Mouse (Mus musculus): ENCODE measurements around the gene Gm2a. TPM values are rescaled to one million over a fixed set of nuclear protein-coding genes. Genes with fewer than 3 reads are reported as not detected.
A peak's percentile ranks its signal among the peaks of the same experiment; 100 is the strongest.

Gm2a gene
- polyA plus RNA-seq, 1 experiment: 5.8 TPM

DNA sequence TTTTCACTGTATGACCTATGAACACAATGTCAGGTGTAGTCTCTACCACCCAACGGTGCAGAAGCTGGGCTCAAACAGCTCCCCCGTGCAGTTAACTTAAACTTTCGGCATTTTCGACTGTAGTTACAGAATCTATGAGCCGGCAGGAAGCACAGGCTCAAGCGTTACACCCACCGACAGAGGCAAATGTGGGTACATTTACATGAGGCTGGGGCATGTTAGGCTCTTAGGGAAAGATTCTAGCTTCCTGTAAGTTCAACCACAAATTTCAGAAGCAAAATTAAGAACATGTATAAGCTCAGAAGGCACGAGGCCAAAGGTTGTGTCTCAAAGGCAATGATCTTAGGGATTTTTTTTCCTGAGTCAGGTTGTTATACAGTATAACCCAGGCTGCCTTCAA is 25.4 kb upstream of the Gm2a start:
- TF ChIP-seq REST (IDR thresholded peaks at IDR 0.05; ENCODE audit: insufficient read depth, insufficient read length): no peak
- no peak for TF ChIP-seq SRF (IDR thresholded peaks at IDR 0.05; ENCODE audit: control insufficient read depth, insufficient read length, low read depth)
- H3K36me3 ChIP-seq (ENCODE audit: control insufficient read depth, insufficient read depth): no peaks in the 10 kb centered on the region
- no peaks in the 10 kb centered on the region for H3K27me3 ChIP-seq (ENCODE audit: control insufficient read depth, insufficient read depth, insufficient read length)
- H3K79me2 ChIP-seq (ENCODE audit: control insufficient read depth, insufficient read depth): no peaks in the 10 kb centered on the region
- no peak overlapping the region for H3K4me2 ChIP-seq (ENCODE audit: low read depth)
- H3ac ChIP-seq (ENCODE audit: control insufficient read depth, insufficient read length): no peak overlapping the region
- no peak overlapping the region for H3K4me3 ChIP-seq

DNA sequence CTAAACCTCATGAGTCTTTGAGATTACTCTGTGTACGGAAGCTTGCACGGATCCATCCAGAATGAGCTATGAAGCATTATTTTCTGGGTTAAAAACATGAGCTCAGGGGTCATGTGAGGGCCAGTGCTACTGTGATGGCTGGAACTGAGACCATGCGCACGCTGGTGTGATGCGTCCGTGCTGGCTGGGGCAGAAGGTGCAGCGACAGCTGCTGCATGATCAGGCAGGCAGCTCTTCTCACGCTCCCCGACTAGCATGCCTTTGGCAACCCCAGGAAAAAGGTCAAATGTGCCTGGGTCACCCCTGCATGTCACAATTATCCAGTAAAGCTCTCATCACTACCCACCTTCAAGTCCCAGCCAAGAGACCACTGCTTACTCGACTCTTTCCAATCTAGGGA is 24.7 kb upstream of the Gm2a start:
- no peaks in the 10 kb centered on the region for H3K27me3 ChIP-seq (ENCODE audit: control insufficient read depth, insufficient read depth, insufficient read length)
- no peak for TF ChIP-seq POLR2A (IDR thresholded peaks at IDR 0.05; ENCODE audit: insufficient read length, low read depth)
- no peak for TF ChIP-seq REST (IDR thresholded peaks at IDR 0.05; ENCODE audit: insufficient read depth, insufficient read length)
- TF ChIP-seq MYOG (IDR thresholded peaks at IDR 0.05; ENCODE audit: control insufficient read depth in 1 of 3, insufficient read depth in 1 of 3, insufficient read length in 2 of 3, low read depth in 2 of 3): peak in 2 of 3 experiments; percentile 53 to 55
- no peak for TF ChIP-seq SRF (IDR thresholded peaks at IDR 0.05; ENCODE audit: control insufficient read depth, insufficient read length, low read depth)
- no peak for TF ChIP-seq USF1 (IDR thresholded peaks at IDR 0.05; ENCODE audit: low read depth)
- no peak for TF ChIP-seq TCF12 (IDR thresholded peaks at IDR 0.05; ENCODE audit: insufficient read depth, poor library complexity, severe bottlenecking)
- TF ChIP-seq MAX (IDR thresholded peaks at IDR 0.05; ENCODE audit: low read depth): no peak
- peak in 2 of 3 experiments; percentile 37 to 69 for TF ChIP-seq MYOD1 (IDR thresholded peaks at IDR 0.05; ENCODE audit: control insufficient read depth in 1 of 3, insufficient read length in 2 of 3, low read depth in 2 of 3)
- TF ChIP-seq CEBPB (IDR thresholded peaks at IDR 0.05; ENCODE audit: insufficient read depth, poor library complexity, severe bottlenecking): no peak
- TF ChIP-seq TCF3 (IDR thresholded peaks at IDR 0.05; ENCODE audit: insufficient read length, low read depth): no peak
- TF ChIP-seq E2F4 (IDR thresholded peaks at IDR 0.05; ENCODE audit: insufficient read depth): no peak
- no peak for TF ChIP-seq POLR2AphosphoS2 (IDR thresholded peaks at IDR 0.05; ENCODE audit: insufficient read length, low read depth)
- no peaks in the 10 kb centered on the region for H3K79me2 ChIP-seq (ENCODE audit: control insufficient read depth, insufficient read depth)
- H3K4me2 ChIP-seq (ENCODE audit: low read depth): no peak overlapping the region
- no peak overlapping the region for H3ac ChIP-seq (ENCODE audit: control insufficient read depth, insufficient read length)
- no peak overlapping the region for H3K4me3 ChIP-seq
- H3K36me3 ChIP-seq (ENCODE audit: control insufficient read depth, insufficient read depth): no peaks in the 10 kb centered on the region

- no peaks in the 10 kb centered on the region for H3K27me3 ChIP-seq (ENCODE audit: control insufficient read depth, insufficient read depth, insufficient read length)
- no peak overlapping the region for H3ac ChIP-seq (ENCODE audit: control insufficient read depth, insufficient read length)
- H3K36me3 ChIP-seq (ENCODE audit: control insufficient read depth, insufficient read depth): no peaks in the 10 kb centered on the region
- no peaks in the 10 kb centered on the region for H3K79me2 ChIP-seq (ENCODE audit: control insufficient read depth, insufficient read depth)
- no peak overlapping the region for H3K4me2 ChIP-seq (ENCODE audit: low read depth)
- no peak overlapping the region for H3K4me3 ChIP-seq
- TF ChIP-seq MYOD1 (IDR thresholded peaks at IDR 0.05; ENCODE audit: control insufficient read depth in 1 of 3, insufficient read length in 2 of 3, low read depth in 2 of 3) (peak in 2 of 3 experiments; percentile 3 to 55), TCF3 (IDR thresholded peaks at IDR 0.05; ENCODE audit: insufficient read length, low read depth) (no peak)
Observed at GRCm38 (mm10) chr11:55075602-55076001, 22.3 kb upstream of the Gm2a start.

GRCm38 (mm10) chr11:55076234-55076633 is 21.7 kb upstream of the Gm2a start:
- no peak overlapping the region for H3K4me2 ChIP-seq (ENCODE audit: low read depth)
- TF ChIP-seq POLR2A (IDR thresholded peaks at IDR 0.05; ENCODE audit: insufficient read length, low read depth) (no peak), TCF3 (IDR thresholded peaks at IDR 0.05; ENCODE audit: insufficient read length, low read depth) (no peak), E2F4 (IDR thresholded peaks at IDR 0.05; ENCODE audit: insufficient read depth) (no peak), CEBPB (IDR thresholded peaks at IDR 0.05; ENCODE audit: insufficient read depth, poor library complexity, severe bottlenecking) (no peak), USF1 (IDR thresholded peaks at IDR 0.05; ENCODE audit: low read depth) (no peak), POLR2AphosphoS2 (IDR thresholded peaks at IDR 0.05; ENCODE audit: insufficient read length, low read depth) (no peak), SRF (IDR thresholded peaks at IDR 0.05; ENCODE audit: control insufficient read depth, insufficient read length, low read depth) (no peak), MYOD1 (IDR thresholded peaks at IDR 0.05; ENCODE audit: control insufficient read depth in 1 of 3, insufficient read length in 2 of 3, low read depth in 2 of 3) (no peak), TCF12 (IDR thresholded peaks at IDR 0.05; ENCODE audit: insufficient read depth, poor library complexity, severe bottlenecking) (no peak), MAX (IDR thresholded peaks at IDR 0.05; ENCODE audit: low read depth) (no peak), MYOG (IDR thresholded peaks at IDR 0.05; ENCODE audit: control insufficient read depth in 1 of 3, insufficient read depth in 1 of 3, insufficient read length in 2 of 3, low read depth in 2 of 3) (no peak), REST (IDR thresholded peaks at IDR 0.05; ENCODE audit: insufficient read depth, insufficient read length) (no peak)
- no peak overlapping the region for H3ac ChIP-seq (ENCODE audit: control insufficient read depth, insufficient read length)
- H3K79me2 ChIP-seq (ENCODE audit: control insufficient read depth, insufficient read depth): no peaks in the 10 kb centered on the region
- no peak overlapping the region for H3K4me3 ChIP-seq
- H3K36me3 ChIP-seq (ENCODE audit: control insufficient read depth, insufficient read depth): no peaks in the 10 kb centered on the region
- H3K27me3 ChIP-seq (ENCODE audit: control insufficient read depth, insufficient read depth, insufficient read length): no peaks in the 10 kb centered on the region

GRCm38 (mm10) chr11:55077331-55078231 is 20.3 kb upstream of the Gm2a start, which contains the start of gene Ccdc69:
Ccdc69 (minus strand) TSS chr11:55078131.
- Histone ChIP-seq H3K4me3 (no peak within 1 kb of the TSS), H3ac (ENCODE audit: control insufficient read depth, insufficient read length) (no peak within 1 kb of the TSS), H3K36me3 (ENCODE audit: control insufficient read depth, insufficient read depth) (no peaks in the 10 kb centered on the region), H3K4me2 (ENCODE audit: low read depth) (peak within 1 kb of the TSS; percentile 67), H3K27me3 (ENCODE audit: control insufficient read depth, insufficient read depth, insufficient read length) (no peaks in the 10 kb centered on the region), H3K79me2 (ENCODE audit: control insufficient read depth, insufficient read depth) (no peaks in the 10 kb centered on the region)
- TF ChIP-seq MAX (IDR thresholded peaks at IDR 0.05; ENCODE audit: low read depth): no peak
- TF ChIP-seq MYOD1 (IDR thresholded peaks at IDR 0.05; ENCODE audit: control insufficient read depth in 1 of 3, insufficient read length in 2 of 3, low read depth in 2 of 3): peak in 1 of 3 experiments; percentile 43

Data from myocyte (in vitro differentiated cells).